Mouse (Mus musculus): ENCODE results near the gene Tmem185b.
A peak's percentile ranks its signal among the peaks of the same experiment; 100 is the strongest.

The Tmem185b gene

DNA sequence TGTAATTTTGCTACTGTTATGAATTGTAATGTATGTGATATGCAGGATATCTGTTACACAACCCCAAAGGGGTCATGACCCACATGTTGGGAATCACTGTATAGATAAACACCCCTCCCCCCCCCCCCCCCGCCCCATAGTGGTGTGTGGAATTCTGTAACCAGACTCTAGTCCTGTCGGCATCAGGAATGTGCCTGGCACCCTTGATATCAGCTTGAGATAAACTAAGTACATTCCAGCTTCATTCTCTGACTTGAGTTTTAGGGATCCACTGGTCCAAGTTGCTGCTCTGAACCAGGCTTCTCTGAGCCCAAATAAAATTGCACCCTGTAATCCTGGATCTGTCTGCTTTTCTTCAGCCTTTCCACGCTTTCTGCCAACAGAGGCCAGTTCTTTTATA, 15.6 kb downstream of the Tmem185b start:
- DNase-seq: no peak

DNA sequence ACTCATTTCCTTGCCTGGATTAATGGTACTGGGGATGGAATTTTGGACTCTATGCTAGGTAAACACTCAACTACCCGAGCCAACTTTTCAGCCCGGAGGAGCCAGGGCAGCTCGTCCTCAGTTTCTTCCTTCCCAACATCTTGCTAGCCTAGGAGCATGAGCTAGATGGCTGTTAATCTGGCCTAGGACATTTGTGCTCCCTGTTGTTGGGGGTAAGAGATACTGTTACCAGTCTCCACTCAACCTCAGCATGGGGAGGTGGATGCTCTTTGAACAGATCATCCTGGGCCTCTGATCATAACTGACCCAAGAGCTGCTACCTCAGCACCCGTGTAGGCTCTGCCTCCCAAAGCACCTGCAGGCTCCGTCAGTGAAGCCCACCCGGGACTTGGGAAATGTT, 17.4 kb downstream of the Tmem185b start:
- no peak for DNase-seq

DNA sequence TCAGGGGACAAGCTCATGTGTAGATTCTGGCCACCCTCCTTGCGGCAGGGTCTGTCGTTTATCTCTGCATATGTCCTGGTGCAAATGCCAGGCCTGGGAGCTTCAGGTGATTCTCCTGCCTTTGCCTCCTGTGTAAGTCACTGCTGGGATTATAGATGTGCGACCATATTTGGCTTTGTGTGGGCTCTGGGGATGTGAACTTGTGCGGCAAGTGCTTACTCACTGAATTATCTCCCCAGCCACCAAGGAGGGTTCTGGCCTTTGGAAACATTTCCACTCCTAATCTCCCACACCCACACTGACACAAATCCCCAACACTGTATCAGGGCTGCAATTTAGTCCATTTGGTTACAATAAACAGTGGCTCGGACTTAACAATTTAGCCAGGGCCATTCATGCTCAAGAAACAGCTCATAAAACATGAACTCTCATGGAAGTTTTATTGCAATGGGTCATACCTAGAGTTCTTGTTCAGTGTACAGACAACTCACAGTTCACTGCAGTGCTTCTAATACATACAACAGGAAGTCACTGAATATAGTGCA, 18.7 kb downstream of the Tmem185b start:
- DNase-seq: no peak

DNA sequence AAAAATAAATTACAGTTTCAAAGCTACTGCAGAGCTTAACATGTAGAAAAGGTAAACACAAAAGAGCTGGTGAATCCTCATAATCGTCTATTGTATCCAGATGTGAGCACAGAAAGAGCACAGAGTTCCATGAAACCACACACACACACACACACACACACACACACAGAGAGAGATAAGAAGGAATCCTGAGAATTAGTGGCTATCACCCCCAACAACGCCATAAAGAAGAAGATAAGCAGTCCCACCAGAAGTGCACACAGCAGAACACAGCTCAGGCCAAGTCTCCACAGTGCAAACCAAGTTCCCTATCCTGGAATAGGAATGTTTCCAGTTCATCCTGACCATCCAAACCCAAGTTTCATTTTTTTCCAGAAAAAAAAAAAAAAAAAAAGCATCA, 19.2 kb downstream of the Tmem185b start:
- no peak for DNase-seq

DNA sequence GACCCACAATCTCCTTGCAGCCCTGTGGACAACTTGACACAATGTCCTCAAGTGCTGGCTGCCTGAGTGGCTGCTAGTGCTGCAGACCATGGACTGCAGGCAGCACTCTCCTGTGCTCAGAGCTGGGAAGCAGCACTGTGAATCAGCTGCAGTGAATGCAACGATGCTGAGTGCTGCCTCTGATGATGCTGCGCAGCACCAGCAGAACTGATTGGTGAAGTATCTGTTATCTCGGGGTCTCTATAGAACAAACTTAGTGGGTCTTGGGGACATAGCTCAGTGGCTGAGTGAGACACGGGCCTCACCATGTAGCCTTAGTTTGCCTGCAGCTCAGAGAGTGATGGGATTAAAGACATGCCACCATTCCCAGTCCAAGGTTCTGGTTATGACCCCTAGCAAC, 19.7 kb downstream of the Tmem185b start:
- no peak for DNase-seq

DNA sequence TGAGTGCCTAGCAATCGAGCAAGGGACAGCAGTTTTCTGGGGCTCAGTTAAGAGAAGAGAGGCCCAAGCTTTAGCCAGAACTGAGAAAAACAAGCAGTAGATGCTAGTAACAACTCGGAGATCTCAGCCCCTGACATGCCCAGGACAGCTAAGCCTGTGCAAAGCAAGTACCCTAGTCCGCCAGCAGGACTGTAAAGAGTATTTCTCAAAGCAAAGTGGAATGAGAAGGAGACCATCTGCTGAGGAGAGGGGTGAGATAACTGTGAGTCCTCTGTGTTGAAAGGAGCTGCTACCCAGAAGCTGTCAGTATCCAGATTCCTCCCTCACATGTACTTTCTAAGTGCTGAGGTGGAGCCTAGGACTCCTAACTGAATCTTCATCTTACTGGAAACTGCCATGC, 20.5 kb downstream of the Tmem185b start:
- DNase-seq: no peak

DNA sequence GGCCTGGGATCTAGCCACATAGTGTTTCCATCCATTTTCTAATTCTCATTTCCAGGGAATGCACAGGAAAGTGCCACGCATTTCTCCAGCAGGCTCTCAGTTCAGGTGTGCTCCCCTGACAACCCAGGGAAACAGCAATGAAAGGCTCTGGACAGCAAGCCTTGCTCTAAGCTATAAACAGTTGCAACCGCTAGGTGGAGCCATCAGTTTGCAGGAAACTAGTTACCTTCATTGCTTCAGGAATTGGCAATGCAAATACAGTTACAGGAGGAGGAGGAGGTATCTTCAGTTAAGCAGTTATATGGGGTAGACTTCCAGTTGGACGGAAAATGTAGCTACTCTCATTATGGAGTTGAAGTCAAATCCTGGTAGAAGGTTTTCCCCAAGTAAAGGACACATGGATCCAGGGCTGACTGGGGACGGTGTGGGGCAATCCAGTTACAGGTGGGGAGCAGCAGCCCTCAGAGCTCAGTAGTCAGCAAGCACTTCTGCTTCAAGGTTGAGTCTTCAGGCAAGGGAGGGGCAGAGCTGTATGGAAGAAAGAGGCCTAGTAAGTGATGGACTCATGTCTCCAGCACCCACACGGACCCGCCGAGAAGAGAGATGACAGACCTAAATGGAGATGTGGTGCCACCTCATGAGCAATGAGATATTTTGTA, 22.8 kb downstream of the Tmem185b start:
- DNase-seq: peak; percentile 76

DNA sequence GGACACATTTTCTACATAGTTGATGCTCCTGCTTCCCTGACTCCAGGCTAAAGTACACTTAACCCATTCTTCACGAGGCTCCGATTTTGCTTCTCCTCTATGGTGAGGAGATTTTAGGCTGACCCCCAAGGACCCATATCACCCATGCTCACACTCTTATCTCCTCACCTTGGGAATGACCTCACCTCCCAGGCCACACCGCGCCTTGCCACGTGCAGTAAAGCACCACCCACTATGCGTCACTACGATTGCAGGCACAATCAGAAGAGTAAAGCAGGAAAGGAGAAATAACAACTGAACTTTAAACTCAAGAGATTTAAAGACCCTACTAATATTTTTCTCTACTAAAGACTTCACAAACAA, 23.3 kb downstream of the Tmem185b start:
- DNase-seq: no peak

DNA sequence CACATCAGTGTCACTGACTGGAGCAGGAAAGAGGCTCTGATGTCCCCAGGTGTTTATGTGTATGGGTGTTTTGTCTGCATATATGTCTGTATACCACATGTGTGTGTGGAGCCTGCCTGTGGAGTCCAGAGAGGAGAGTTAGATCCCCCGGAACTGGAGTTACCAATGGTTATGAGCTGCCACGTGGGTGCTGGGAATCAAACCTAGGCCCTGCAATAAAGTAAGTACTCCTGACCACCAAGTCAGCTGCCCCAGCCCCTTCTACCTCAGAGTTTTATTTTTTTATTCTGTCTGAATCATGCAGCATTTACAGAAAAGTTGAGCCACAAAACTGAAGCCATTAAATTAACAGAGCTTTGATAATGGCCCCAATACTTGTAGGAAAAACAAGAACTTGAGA, 24.1 kb downstream of the Tmem185b start:
- no peak for DNase-seq

DNA sequence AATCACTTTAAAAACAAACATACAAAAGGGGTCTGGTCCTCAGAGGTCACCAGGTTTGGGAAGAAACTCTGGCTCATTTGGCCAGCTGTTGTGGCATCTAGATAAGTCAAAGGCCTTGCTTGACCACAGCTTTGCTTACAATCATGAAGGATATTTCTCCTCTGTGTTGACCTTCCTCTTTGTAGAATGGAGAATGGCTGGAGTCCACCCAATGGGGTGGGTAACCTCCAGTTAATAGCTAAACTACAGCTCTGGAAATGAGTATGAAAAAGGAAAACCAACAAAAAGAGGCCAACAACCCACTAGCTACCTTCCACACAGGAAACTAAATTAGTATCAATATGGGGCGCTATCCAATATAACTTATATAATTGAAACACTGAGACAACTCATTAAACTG, 25.7 kb downstream of the Tmem185b start:
- DNase-seq: no peak

DNA sequence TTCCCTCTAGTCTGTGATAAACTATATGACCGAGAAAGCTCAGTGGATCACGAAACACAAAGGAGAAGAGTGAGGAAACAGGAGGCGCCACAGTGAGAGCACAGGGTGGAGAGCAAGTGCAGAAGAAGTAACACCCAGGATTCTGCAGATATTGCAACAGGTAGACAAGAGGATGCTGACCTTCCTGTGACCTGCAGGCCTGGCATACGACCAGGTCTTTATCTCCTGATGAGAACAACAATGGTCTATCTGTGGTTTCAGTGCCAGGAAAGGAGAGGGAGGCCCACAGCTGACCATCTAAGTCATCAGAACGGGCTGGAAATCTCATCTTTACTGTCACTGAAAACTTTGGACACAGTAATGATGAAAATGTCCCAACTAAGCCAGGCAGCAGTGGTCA, 29.7 kb downstream of the Tmem185b start:
- no peak for DNase-seq

DNA sequence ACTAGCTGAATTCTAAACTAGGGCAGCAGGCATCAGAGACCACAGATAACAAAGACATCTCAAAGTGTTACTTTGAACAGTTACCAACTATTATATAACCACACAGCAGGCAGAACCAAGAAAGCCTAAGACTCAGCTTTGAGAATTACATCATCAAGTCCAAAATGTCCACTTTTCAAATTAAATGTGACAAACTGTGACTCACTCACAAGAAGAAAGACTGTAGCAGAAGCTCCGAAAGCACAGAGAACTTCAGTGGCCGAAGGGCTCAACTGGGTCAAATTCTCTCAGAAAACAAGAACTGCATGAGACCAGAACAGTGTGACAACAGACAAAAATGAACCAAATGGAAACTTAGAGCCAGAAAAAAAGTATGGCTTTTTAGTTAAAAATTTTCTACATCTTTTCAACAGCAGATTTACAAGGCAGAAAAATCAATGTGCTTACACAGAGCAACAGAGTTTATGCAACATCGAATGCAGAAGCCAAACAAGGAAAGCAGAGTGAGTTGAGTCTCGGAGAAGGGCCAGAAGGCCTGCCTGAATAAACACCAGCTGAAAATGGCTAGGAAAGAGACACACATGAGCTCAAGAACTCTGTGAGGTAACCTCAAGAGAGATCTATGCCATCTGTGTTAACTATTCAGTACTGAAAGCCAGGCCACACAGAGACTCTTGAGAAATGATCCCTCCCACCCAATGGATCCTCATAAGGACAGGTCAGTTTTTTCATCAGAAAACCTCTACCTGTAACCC, 31.9 kb downstream of the Tmem185b start:
- DNase-seq: peak; percentile 39

DNA sequence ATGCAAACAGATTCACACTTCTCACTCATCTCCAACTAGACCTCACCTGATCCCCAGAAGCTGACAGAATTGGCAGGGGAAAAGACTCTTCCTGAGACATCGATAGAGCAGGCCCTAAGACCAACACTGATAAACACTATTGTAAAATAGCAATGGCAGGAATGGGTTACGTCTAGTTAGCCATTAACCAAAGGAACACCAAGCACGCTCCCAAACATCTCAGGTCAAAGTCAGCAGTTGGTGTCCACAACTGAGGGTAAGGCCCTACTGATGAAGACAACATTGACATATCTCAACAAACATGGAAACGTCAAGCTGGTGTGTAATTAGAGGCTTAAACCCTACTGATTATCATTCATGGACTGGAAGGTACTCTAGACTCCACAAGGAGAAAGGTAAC, 39.6 kb downstream of the Tmem185b start:
- no peak for DNase-seq

DNA sequence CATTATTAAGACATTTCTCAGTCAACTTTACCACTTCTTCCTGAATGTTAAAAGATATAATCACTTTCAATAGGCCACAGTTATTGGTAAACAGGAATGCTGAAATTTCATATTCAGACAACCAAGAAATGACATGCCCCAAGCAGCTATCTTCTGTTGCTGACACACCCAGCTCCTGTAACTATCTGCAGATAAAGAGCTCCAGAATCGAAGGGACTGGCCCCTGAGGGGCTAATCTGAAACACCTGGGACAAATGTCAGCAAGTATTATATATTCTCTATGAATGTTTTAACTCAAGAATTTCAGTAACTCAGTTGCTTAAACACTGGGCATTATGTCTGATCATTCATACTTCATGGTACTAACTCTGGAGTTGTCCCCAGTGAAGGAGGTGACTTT, 44.2 kb downstream of the Tmem185b start:
- no peak for DNase-seq

All from cerebellum, adult 9-10 months (tissue).